Mouse (Mus musculus) spleen, embryonic (tissue): Measurements from ENCODE around the gene Ccr4.

ENCODE experiments used
- CTCF ChIA-PET: fragments of 350-600 bp; sonication (Branson Sonifier 250); formaldehyde crosslinking; loops from one replicate; lab custom pipeline; 2022; lab: Charles Lee

The Ccr4 gene

GRCm38 (mm10) chr9:114471892-114472291, 32.8 kb downstream of the Ccr4 start:
- CTCF ChIA-PET: no interaction called here

GRCm38 (mm10) chr9:114468701-114469100, 36.0 kb downstream of the Ccr4 start:
- CTCF ChIA-PET: no interaction called here

DNA sequence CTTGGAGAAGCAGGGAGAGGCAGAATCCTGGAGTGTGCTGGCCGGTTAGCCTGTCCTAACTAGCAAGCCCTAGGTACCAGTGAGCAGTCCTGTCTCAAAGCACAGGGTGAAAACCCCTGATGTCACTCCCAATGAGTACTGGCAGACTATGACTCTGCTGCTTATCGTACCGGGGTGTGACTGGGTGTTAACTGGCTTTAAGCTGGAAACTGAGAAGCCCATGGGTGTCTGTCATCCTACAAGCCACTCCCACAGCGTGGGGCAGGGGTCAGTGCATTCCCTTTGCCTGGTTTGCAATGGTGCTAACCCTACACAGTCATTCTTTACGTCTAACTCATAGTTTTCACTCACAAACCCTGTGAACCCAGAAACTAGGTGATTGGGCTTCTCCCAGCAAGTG, 36.5 kb downstream of the Ccr4 start:
- CTCF ChIA-PET: no interaction called here

GRCm38 (mm10) chr9:114466871-114467270, 37.8 kb downstream of the Ccr4 start:
- CTCF ChIA-PET: no interaction called here

GRCm38 (mm10) chr9:114465442-114465841, 39.3 kb downstream of the Ccr4 start:
- CTCF ChIA-PET: no interaction called here

DNA sequence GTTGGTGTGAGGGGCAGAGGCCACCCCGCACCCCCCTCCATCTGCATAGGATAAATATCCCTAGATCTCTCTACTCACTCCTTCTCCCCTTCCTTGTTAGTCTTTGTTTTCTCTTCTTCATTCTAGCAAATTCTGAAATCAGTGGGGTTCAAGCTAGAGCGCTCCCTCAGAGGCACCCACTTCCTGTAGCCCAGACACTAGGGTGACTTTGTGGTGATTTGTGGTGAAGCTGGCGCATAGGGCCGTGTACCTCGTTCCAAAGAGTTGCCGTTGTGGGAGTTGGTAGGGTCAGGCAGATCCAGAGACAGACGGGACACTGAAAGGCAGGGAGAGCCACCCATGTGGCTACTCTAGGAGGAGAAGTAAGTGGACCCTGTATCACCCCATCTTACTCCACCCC, 42.1 kb downstream of the Ccr4 start:
- CTCF ChIA-PET: no interaction called here

- CTCF ChIA-PET: no interaction called here
Measured at GRCm38 (mm10) chr9:114458436-114458835, 46.3 kb downstream of the Ccr4 start.

- CTCF ChIA-PET: no interaction called here
Measured at GRCm38 (mm10) chr9:114455420-114455819, 49.3 kb downstream of the Ccr4 start.

- CTCF ChIA-PET: no interaction called here
Measured at GRCm38 (mm10) chr9:114452418-114452817, 52.3 kb downstream of the Ccr4 start.

DNA sequence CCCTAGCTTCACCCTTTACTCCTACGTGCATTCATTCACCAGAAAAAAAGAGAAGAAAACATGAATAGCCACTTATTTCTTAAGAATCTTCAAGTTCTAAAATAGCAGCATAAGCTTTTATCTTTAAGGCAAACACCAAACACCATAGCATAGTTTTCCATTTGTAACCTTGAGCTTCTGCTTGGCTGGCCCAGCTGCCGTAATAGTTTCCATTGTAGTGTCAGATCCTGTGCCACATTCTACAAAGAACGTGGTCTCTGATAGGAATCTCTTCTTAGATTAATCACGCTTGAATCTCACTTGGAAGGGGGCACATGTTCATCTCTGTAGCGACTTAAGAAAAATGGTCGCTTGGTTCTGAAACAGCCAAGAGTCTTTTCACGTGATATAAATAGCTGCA, 53.1 kb downstream of the Ccr4 start:
- CTCF ChIA-PET: no interaction called here

DNA sequence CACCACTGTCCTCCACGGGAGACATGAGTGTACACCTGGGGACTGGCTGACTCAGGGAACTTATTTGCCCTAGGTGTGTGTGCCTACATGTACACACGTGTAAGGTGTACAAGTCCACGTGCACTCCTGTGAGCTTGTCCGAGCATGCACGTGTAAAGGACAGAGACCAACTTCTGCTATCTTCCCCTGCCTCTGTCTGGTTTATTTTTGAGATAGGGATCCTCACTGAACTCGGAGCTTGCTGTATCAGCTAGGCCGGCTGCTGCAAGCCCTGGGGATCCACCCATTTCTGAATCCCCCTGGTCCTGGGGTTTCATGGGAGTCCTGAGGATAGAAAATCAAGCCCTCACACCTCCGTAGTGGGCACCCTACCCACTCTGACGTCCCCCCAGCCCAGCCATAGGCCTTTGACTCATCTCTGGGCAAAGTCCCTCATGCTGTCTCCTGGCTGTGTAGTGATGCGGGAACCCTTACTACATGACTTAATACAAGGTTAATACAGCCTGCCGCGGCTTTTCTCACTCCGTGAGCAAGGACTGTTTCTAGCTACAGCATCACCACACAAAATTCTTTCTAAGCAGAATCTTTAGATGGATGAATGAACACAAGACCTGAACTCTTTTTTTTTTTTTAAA, 55.5 kb downstream of the Ccr4 start:
- CTCF ChIA-PET: no interaction called here

- CTCF ChIA-PET: no interaction called here
Measured at GRCm38 (mm10) chr9:114448700-114449099, 56.0 kb downstream of the Ccr4 start.

- CTCF ChIA-PET: no interaction called here
Measured at GRCm38 (mm10) chr9:114446887-114447286, 57.8 kb downstream of the Ccr4 start.

GRCm38 (mm10) chr9:114443351-114443750, 61.4 kb downstream of the Ccr4 start:
- CTCF ChIA-PET: interaction anchor here (1.2 kb wide), 1 partner anchor 10 kb away, joined by 4 read pairs; no protein-coding TSS in a partner anchor

DNA sequence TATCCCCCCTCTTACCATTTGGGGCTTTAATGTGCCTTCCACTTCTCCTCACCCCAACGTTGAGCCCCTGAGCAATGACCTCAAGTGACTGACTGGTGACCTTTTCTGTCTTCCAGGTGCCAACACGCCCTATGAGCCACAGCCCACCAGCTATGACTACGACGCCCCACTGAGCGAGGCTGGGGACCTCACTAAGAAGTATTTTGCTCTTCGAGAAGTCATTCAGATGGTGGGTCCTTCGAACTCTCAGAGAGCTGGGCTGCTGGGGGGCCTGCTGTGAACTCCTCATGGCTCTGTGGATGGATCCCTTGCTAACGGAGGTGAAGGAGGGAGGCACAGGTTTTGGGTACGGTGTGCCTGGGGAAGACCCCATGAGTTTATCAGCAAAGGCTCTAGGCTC, 61.8 kb downstream of the Ccr4 start:
- CTCF ChIA-PET: interaction anchor here (1.2 kb wide), 1 partner anchor 9 kb away, joined by 4 read pairs; no protein-coding TSS in a partner anchor

DNA sequence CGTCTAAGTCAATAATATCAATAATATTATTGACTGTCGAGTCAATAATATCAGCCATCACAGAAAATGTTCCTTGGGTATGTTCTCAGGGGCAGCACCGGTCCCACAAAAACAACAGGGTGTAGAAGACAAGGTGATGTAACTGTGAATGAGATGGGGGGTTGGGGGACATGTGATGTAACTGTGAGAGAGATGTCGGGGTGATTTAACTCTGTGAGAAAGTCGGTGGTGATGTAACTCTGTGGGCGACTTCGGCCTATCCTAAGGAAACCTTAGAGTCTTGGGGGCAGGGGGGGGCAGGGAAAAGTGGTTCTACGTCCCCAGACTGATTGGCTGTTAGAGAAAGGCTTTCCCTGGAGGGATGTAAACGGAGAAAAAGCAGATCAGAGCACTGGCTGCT, 62.5 kb downstream of the Ccr4 start:
- CTCF ChIA-PET: interaction anchor here (1.2 kb wide), 1 partner anchor 9 kb away, joined by 4 read pairs; no protein-coding TSS in a partner anchor

GRCm38 (mm10) chr9:114440548-114440947, 64.2 kb downstream of the Ccr4 start:
- CTCF ChIA-PET: no interaction called here
